Mouse (Mus musculus) neural tube, embryonic 15.5 days (tissue): ENCODE results near the gene Ift46. TPM values are rescaled to one million over a fixed set of nuclear protein-coding genes. Genes with fewer than 3 reads are reported as not detected.

ENCODE experiments used
- ATAC-seq: fragments of 200-750 bp; cut with Nextera tagmentation; 2 replicates; pipeline ENCODE4 v1.8.0; 2017; ENCODE audit warnings: mild to moderate bottlenecking, moderate TSS enrichment, moderate library complexity; ENCODE audit not compliant: low FRiP score
- H3K27ac ChIP-seq: fragments of 300-500 bp; sonication (generic); replicated peaks from 2 replicates; pipeline ENCODE4 v1.5.1; 2015; ENCODE audit warnings: mild to moderate bottlenecking, inconsistent platforms
- H3K27me3 ChIP-seq: fragments of 300-500 bp; sonication (generic); replicated peaks from 2 replicates; pipeline ENCODE4 v1.6.1; 2015; ENCODE audit warnings: inconsistent platforms
- H3K36me3 ChIP-seq: fragments of 300-500 bp; sonication (generic); 2 replicates; pipeline ENCODE4 v1.6.1; 2015; ENCODE audit warnings: inconsistent platforms
- H3K4me1 ChIP-seq: fragments of 300-500 bp; sonication (generic); 2 replicates; pipeline ENCODE4 v1.6.1; 2015; ENCODE audit warnings: inconsistent platforms
- H3K4me2 ChIP-seq: fragments of 300-500 bp; sonication (generic); 2 replicates; pipeline ENCODE4 v1.6.1; 2015; ENCODE audit warnings: inconsistent platforms, mild to moderate bottlenecking, moderate library complexity
- H3K4me3 ChIP-seq: fragments of 300-500 bp; sonication (generic); replicated peaks from 2 replicates; pipeline ENCODE4 v1.5.1; 2015; ENCODE audit warnings: mild to moderate bottlenecking, inconsistent platforms
- H3K9ac ChIP-seq: fragments of 300-500 bp; sonication (generic); replicated peaks from 2 replicates; pipeline ENCODE4 v1.6.1; 2015; ENCODE audit warnings: mild to moderate bottlenecking, inconsistent platforms
- H3K9me3 ChIP-seq: fragments of 300-500 bp; sonication (generic); replicated peaks from 2 replicates; pipeline ENCODE4 v1.6.1; 2016; ENCODE audit warnings: inconsistent platforms
- WGBS: fragments of 180-500 bp; shearing (Covaris S2); methylation state at CpG from one replicate; pipeline ENCODE4 v1.1.7; 2015; ENCODE audit warnings: mixed read lengths; 5-methylcytosine and 5-hydroxymethylcytosine counted together
- polyA plus RNA-seq: library from polyadenylated mRNA; unstranded; fragments of >200 nt; fragmentation: Nextera tagmentation; extraction: Ambion mirVana; gene quantifications from 2 replicates; pipeline ENCODE4 v1.2.1, GENCODE M21; 2015

The Ift46 gene
- polyA plus RNA-seq, 1 experiment from 2014 or later = 133 TPM

DNA sequence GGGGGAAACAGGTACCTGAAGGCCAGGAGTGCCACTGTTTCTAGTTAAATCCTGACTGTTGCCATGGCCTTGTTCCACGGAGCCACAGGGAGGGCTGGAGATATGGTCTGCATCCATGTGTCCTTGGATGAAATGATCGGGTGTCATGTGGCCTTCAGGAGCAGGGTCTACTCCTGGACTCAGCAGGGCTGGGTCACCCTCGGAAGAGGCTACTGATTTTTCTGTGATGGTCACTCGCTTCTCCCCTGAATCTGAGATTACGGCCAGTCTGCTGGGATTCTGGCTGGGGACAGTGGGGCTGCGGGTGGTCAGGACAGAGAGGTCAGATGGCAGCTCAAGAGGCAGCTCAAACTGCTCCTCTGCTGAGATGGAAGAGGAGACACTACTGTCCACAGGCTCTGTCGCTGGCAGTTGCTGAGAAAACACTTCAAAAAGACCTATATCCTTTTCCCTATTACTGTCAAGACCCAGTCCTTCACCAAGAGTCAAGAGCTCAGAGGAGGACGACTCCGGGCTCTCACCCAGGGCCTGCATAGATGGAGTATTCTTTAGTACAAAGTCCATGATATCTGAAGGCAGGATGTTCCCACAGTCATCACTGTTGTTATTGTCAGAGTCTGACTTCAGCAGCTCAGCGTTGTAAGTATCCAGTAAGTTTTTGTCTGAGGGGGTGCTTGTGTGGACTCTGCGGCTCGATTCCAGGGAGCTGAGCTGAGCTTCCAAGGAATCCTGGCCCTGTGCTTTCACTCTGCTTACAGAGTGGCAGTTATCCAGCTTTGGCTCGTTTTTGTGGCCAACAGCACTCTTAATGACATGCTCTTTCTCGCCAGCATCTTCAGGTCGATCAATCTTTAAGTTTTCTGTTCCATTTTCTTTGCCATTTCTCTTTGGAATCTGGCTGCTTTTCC lies 52.5 kb downstream of the Ift46 start:
- ATAC-seq = no peak
- Histone ChIP-seq H3K4me1 (no peaks in the 10 kb centered on the region), H3K4me3 (no peak overlapping the region), H3K27ac (peak overlapping the region; percentile 45; the same call in 1 of the 2 replicates), H3K9ac (no peak overlapping the region), H3K9me3 (no peaks in the 10 kb centered on the region), H3K36me3 (peaks cover 98% of the 10 kb centered on the region), H3K4me2 (no peak overlapping the region), H3K27me3 (no peaks in the 10 kb centered on the region)
- 88% methylated on average over 15 of the region's 15 CpGs for WGBS

DNA sequence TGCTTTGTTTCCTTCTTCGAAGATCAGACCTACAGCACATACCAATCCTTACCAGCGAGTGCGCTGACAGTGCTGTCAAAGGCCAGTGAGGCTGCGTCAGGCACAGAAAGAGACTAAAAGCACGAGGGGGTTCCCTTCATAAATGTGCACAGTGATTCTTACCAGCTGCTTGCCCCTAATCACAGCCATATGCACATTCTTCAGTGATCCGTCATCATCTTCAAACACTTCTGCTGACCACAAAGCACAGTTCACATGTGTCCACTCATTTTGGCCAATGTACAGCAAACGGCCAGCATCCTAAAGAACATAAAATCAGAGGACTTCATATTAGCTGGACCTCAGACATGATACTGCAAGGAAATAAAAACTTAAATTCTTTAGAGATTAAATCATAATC lies 59.0 kb downstream of the Ift46 start:
- Histone ChIP-seq H3K27ac (no peak overlapping the region), H3K9ac (no peak overlapping the region), H3K27me3 (no peaks in the 10 kb centered on the region), H3K9me3 (no peaks in the 10 kb centered on the region), H3K4me3 (no peak overlapping the region), H3K36me3 (peaks cover 92% of the 10 kb centered on the region), H3K4me2 (no peak overlapping the region), H3K4me1 (no peaks in the 10 kb centered on the region)
- no peak for ATAC-seq
- 94% methylated on average over 7 of the region's 7 CpGs for WGBS

DNA sequence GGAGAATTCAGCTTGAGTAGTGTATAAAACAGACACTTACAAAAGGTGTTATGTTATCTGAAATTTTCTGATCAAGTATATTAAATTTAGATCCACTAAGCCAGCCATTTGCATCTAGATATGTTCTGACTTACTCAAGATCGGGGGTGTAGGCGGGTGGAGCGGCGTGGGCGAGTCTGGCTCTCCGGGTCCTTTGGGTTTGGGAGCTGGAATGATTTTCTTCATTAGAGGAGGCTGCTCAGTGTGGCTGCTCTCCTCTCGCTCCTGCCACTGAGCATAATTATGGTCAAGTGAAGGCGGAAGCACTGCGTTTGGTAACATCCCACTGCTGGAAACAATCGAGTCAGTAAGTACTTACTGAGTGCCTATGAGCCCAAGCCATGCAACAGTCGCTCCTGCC lies 61.2 kb downstream of the Ift46 start:
- Histone ChIP-seq H3K27ac (no peak overlapping the region), H3K36me3 (peaks cover 91% of the 10 kb centered on the region), H3K27me3 (no peaks in the 10 kb centered on the region), H3K4me3 (no peak overlapping the region), H3K9ac (no peak overlapping the region), H3K9me3 (no peaks in the 10 kb centered on the region), H3K4me1 (no peaks in the 10 kb centered on the region), H3K4me2 (no peak overlapping the region)
- 96% methylated on average over 11 of the region's 11 CpGs for WGBS
- ATAC-seq = no peak

DNA sequence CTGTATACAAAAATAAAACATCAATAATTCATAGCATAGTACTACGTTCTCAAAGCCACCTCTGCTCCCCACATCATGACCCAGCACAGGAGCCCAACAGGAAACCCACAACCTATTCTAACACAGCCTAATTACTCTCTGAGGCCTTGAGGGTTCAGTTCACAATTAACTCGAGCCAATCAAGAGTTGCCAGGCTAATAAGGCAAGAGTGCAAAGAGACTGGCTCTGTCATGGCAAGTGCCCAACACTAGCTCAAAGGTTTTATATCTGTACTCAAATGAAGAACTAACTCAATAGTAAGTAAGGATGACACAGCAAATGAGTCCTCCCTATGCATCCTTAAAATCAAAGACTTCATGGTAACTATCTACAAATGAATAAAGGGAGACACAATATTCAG lies 62.8 kb downstream of the Ift46 start:
- Histone ChIP-seq H3K9me3 (no peaks in the 10 kb centered on the region), H3K4me1 (no peaks in the 10 kb centered on the region), H3K27me3 (no peaks in the 10 kb centered on the region), H3K4me3 (no peak overlapping the region), H3K36me3 (peaks cover 92% of the 10 kb centered on the region), H3K4me2 (no peak overlapping the region), H3K9ac (no peak overlapping the region), H3K27ac (no peak overlapping the region)
- no peak for ATAC-seq
- 80% methylated on average over 2 of the region's 2 CpGs for WGBS

DNA sequence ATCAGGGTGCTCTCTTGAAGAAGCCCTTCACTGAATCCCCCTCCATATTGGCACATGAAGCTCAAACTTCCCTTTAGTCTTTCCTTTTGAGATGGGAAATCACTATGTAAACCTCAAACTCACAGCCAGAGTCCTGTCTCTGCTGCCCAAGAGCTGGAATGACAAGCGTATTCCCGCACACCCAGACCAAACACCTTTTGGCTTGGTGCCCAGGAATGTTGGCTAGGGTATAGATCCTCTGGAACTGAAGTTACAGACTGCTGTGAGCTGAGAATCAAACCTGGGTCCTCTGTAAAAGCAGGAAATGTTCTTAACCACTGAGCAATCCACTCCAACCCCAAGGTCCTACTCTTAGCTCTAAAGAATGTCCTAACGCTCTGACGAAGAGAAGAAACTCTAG lies 64.6 kb downstream of the Ift46 start:
- Histone ChIP-seq H3K4me2 (no peak overlapping the region), H3K4me3 (no peak overlapping the region), H3K9ac (no peak overlapping the region), H3K27me3 (no peaks in the 10 kb centered on the region), H3K9me3 (no peaks in the 10 kb centered on the region), H3K27ac (no peak overlapping the region), H3K36me3 (peaks cover 90% of the 10 kb centered on the region), H3K4me1 (no peaks in the 10 kb centered on the region)
- 81% methylated on average over 4 of the region's 4 CpGs for WGBS
- no peak for ATAC-seq

DNA sequence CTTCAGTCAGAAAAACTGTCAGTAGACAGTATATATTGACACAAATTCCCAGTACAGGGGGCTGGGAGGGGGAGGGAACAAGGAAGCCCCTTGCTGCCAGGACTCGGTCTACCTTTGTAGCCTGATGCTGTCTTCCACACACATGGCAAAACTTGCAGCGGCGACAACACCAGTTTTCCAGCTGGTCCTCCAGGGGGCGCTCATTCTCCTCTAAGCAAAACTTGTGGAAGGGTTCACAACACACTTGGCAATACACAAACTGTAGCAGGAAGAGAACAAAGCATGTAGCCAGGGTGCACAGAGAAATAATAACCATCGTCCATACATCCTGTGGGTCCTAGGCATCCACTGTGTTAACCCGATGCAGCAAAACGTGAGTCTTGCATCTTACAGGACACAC lies 68.7 kb downstream of the Ift46 start:
- Histone ChIP-seq H3K9ac (no peak overlapping the region), H3K27ac (no peak overlapping the region), H3K9me3 (no peaks in the 10 kb centered on the region), H3K4me2 (no peak overlapping the region), H3K27me3 (no peaks in the 10 kb centered on the region), H3K4me3 (no peak overlapping the region), H3K36me3 (peaks cover 84% of the 10 kb centered on the region), H3K4me1 (no peaks in the 10 kb centered on the region)
- no peak for ATAC-seq
- 51% methylated on average over 7 of the region's 7 CpGs for WGBS

DNA sequence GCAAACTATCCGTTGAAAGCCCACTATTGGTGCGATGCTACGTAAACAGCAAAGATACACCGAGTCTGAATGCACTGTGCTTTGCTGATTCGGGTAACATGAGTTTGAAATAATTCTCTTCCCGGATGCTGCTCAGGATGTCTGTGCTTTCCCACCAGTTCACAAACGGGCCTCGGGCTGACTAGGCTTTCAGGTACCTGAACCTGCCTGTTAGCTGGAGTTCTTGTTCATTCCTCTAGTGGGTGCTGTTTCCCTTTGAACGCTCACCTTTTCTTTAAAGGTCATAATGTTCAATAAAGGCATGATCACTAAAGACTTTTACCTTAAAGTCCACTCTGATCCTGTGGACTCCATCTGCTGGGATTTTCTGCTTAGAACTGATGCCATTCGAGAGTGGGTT lies 73.5 kb downstream of the Ift46 start:
- Histone ChIP-seq H3K4me1 (no peaks in the 10 kb centered on the region), H3K4me3 (no peak overlapping the region), H3K9ac (no peak overlapping the region), H3K27ac (no peak overlapping the region), H3K36me3 (peaks cover 85% of the 10 kb centered on the region), H3K27me3 (no peaks in the 10 kb centered on the region), H3K9me3 (no peaks in the 10 kb centered on the region), H3K4me2 (no peak overlapping the region)
- WGBS = 88% methylated on average over 10 of the region's 10 CpGs
- ATAC-seq = no peak

Other genes with a start within 250 kb of the Ift46 start
- 0.26 TPM in 1 of 2 replicates, not detected in the other for gene Cxcr5, start 206.0 kb upstream of the Ift46 start, polyA plus RNA-seq
- gene Ddx6, start 163.0 kb upstream of the Ift46 start, polyA plus RNA-seq = 15.1 and 16.8 TPM in 2 replicates
- gene Treh, start 94.7 kb upstream of the Ift46 start, polyA plus RNA-seq = not detected in 2 replicates
- 30.2 and 36.1 TPM in 2 replicates for gene Phldb1, start 32.7 kb upstream of the Ift46 start, polyA plus RNA-seq
- gene Arcn1, start 63 bp upstream of the Ift46 start, polyA plus RNA-seq = 135 and 145 TPM in 2 replicates
- gene Tmem25, start 31.4 kb downstream of the Ift46 start, polyA plus RNA-seq = 25.8 and 28.9 TPM in 2 replicates
- 0.22 and 0.77 TPM in 2 replicates for gene Ttc36, start 35.2 kb downstream of the Ift46 start, polyA plus RNA-seq
- 20.3 and 23.3 TPM in 2 replicates for gene Kmt2a, start 113.4 kb downstream of the Ift46 start, polyA plus RNA-seq
- gene Atp5l, start 152.8 kb downstream of the Ift46 start, polyA plus RNA-seq = 830 and 890 TPM in 2 replicates
- 31.8 and 34.2 TPM in 2 replicates for gene Ube4a, start 197.7 kb downstream of the Ift46 start, polyA plus RNA-seq
- gene Cd3g, start 212.5 kb downstream of the Ift46 start, polyA plus RNA-seq = 114 TPM in 1 of 2 replicates, not detected in the other
- gene Cd3d, start 213.9 kb downstream of the Ift46 start, polyA plus RNA-seq = 31.2 TPM in 1 of 2 replicates, not detected in the other
- gene Cd3e, start 241.7 kb downstream of the Ift46 start, polyA plus RNA-seq = 0.19 and 57.9 TPM in 2 replicates